Mouse (Mus musculus) splenic B cell, adult 2 months (primary cell): Measurements from ENCODE around the gene Fcamr.
A peak's percentile ranks its signal among the peaks of the same experiment; 100 is the strongest.

Experiments used
- DNase-seq: peaks from one replicate; pipeline ENCODE4 v3.0.0-alpha.2; 2011; ENCODE audit warnings: low read depth, low spot score
- H3K27me3 ChIP-seq: 2 replicates; pipeline ENCODE4 v1.6.1; 2012; ENCODE audit warnings: mild to moderate bottlenecking, low read length, moderate library complexity, mixed read lengths; ENCODE audit not compliant: control insufficient read depth, poor library complexity, insufficient read depth, severe bottlenecking
- H3K36me3 ChIP-seq: 2 replicates; pipeline ENCODE4 v1.6.1; 2012; ENCODE audit warnings: mild to moderate bottlenecking, low read length, moderate library complexity, mixed read lengths; ENCODE audit not compliant: control insufficient read depth, poor library complexity, insufficient read depth, severe bottlenecking

The Fcamr gene

DNA sequence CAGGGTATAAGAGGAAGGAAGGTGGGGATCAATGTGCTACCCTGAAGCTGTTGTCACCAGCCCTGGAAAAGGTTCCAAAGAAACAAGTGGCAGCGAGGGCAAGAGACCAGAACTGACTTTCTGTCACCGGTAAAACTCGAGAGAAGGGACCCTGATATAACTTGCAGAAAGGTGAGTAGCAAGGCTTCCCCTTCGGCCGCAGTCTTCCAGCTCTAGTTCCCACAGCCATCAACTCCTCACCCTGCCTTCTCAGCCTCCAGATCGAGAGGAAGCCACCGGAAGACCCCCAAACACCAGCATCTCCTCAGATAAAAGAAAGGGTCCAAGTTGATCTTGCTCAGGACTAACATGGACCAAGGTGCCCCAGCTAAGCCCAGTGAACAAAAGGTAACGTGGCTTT is at the start of gene Fcamr:
Gene Fcamr, plus strand, starts transcription at position 301 of the 400 bp plus-strand sequence.
- Histone ChIP-seq H3K36me3 (no peaks in the 10 kb centered on the region), H3K27me3 (no peaks in the 10 kb centered on the region)
- DNase-seq, result no peak

DNA sequence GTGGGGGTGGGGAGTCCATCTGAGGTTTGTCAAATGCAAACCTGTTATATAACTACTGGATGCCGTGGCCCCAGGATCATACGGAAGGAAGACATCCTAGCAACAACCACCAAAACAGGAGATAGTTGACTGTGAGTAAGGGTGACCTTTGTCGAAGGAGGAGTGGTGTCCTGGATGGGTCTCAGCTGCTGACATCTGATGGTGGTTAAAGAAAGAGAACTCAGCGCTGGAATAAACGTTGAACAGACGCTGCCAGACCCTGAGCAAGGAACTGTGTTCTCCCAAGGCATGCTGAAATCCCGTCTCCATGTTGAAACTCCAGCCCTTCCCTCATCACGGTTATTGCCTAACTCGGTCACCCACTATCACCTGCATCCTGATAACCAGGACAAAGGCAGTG is 41.0 kb upstream of the Fcamr start:
- DNase-seq, result no peak
- Histone ChIP-seq H3K36me3 (no peaks in the 10 kb centered on the region), H3K27me3 (no peaks in the 10 kb centered on the region)

DNA sequence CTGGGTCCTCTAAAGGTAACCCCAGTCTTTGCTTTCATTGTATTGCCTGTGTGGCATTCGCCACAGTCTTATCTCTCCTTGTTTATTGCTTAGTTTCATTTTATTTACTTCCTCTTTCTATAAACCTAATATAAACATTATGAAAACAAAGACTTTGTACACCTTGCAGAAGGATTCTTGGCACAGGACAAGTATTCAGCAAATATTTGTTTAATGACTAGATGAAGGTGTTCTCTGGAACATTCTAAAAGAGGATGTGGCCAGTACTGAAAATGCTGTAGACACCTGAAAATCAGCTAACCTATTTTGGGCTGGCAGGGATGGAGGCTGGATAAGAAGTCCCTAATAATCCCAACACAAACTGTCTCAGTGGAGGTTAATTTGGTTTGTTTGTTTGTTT is 39.1 kb upstream of the Fcamr start:
- Histone ChIP-seq H3K27me3 (no peaks in the 10 kb centered on the region), H3K36me3 (no peaks in the 10 kb centered on the region)
- DNase-seq, result no peak

DNA sequence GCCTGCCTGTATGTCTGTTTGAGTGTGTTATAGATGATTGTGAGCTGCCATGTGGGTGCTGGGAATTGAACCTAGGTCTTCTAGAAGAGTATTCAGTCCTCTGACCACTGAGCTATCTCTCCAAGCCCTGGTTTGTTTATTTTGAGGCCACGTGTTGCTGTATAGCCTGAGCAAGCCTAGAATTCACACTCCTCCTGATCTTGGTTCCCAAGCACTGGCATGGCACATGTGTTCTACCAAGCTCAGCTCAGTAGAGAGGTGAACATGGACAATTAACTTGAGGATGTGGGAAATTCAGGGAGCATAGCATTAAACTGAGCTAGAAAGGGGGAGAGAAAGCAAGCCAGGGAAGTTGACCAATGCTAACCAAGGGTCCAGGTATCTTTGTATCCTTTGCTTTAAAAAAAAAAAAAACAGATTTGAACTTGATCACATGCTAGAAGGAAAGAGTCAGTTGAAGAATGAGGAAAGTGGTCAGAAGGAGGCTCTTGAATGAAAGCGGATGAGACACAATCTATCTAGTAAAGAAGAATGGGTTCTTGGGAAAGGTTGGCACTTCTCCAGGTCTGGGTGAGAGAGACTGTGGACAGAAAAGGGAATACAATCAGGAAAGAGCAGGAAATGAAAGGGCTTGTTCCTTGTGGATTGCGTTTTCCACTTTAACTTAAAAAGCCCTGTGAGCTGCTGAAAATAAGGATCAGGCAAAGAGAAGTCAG is 38.5 kb upstream of the Fcamr start:
- Histone ChIP-seq H3K36me3 (no peaks in the 10 kb centered on the region), H3K27me3 (no peaks in the 10 kb centered on the region)
- DNase-seq, result no peak

DNA sequence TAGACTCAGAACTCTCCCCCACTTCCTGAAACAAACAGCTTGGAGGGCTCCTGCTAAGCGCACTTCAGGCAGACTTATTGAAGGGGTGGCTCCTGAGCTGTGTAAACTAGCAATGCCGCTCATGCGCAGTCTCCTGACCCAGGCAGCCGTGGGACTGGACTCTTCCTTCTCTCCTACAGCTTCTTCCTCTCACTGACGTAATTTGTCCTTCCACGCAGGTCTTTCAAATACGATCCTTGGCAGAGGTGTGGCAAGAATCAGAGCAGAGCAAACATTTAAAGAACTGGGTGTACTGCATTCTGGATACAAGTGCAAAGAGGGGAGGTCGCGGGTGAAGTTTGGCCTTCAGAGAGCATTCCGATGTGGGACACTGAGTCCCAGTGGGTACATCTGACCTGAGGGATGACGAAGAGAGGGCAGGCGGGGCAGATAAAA is 36.7 kb upstream of the Fcamr start:
- no peaks in the 10 kb centered on the region for H3K36me3 ChIP-seq
- no peak for DNase-seq
- no peaks in the 10 kb centered on the region for H3K27me3 ChIP-seq

DNA sequence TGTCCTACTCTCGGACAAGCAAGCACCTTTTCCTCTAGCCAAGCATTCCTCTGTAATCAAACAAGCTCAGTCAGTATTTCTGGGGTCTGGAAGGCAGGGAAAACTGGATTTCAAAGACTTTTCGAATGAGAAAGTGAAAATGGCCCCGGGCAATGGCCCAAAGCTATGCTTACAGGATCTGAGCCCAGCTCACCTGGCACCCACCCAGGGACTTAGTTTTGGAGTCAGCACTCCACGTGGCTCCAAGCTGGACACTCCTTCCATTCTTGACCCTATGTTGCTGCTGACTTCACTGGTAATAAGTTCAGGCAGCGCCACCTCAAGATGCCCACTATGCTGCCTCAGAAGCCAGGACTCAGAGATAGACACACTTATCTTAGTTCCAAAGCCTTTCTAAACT is 33.6 kb upstream of the Fcamr start:
- Histone ChIP-seq H3K27me3 (no peaks in the 10 kb centered on the region), H3K36me3 (no peaks in the 10 kb centered on the region)
- no peak for DNase-seq

DNA sequence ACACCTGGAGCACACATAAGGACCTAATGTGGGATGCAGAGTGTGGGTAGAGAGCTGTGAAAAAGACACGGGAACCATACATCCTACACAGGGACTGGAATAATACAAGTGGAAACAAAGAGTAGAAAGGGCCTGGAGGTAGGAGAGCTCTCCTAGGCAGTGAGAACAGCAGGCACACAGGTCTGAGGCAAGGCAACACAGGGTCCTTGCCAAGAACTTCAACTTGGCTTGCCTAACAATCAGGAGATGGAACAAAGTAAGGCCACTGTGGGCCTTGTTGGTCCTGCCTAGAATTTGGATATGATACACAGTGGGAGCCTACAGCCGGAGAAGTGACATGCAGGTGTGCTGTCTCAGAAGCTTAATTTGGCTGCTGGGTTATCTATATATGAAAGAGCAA is 30.8 kb upstream of the Fcamr start:
- Histone ChIP-seq H3K27me3 (no peaks in the 10 kb centered on the region), H3K36me3 (no peaks in the 10 kb centered on the region)
- DNase-seq, result no peak

DNA sequence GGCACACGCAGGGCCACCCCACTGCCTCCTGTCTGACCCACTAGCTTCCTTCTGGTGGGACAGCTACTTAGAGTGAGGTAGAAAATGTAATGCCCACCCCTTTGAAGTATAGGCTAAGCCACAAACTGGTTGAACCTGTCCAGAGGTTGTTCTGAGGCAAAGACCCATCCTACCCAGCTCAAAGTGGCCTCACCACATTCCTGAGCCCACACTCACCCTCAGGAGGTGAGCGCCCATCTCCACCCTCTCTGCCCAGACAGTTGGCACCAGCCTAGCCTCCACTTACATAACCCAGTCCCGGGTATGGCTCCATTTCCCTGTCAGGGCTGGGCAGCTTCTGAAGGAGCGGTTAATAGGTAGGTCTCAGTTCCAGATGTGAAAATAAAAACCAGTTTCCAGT is 30.2 kb upstream of the Fcamr start:
- no peak for DNase-seq
- Histone ChIP-seq H3K36me3 (no peaks in the 10 kb centered on the region), H3K27me3 (no peaks in the 10 kb centered on the region)

DNA sequence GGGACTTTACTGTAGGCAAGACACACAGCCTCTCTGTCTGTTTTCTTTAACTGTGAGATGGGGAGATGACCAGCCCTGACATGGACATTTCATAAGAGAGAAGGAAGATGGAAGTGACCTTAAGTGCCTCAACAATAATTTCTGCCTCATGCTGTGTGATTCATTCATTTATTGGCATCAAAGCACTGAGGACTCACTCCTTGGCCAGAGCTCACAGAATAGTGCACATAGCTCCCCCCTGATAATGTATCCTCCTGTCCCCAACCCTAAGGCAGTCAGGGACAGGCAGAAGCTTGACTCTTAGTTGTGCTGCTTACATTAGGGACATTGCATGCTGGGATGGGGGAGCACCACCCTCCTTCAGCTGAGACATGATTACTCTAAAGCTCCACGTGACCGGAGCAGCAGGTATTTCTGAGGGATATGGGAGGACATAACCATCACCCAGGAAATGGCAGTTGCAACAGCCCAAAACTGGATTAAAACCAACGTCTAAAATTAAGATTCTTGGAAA is 29.7 kb upstream of the Fcamr start:
- Histone ChIP-seq H3K27me3 (no peaks in the 10 kb centered on the region), H3K36me3 (no peaks in the 10 kb centered on the region)
- no peak for DNase-seq

DNA sequence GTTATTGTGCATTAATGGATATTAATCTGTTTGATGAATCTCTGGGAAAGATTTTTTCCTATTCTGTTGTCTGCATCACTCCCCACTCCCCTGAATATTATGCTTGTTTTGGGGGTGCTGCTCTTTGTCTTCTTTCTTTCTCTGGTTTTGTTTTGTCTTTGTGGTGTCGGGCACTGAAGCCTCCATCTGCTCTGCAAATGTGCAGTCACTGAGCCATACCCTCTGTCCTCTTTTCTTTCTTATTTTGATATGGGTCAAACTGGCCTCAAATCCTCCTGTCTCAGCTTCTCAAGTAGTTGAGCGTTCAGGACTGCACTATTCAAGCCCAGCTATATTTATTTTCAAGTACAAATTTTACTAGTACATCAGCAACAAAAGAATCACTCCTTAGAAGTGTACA is 25.5 kb upstream of the Fcamr start:
- Histone ChIP-seq H3K36me3 (no peaks in the 10 kb centered on the region), H3K27me3 (no peaks in the 10 kb centered on the region)
- no peak for DNase-seq

DNA sequence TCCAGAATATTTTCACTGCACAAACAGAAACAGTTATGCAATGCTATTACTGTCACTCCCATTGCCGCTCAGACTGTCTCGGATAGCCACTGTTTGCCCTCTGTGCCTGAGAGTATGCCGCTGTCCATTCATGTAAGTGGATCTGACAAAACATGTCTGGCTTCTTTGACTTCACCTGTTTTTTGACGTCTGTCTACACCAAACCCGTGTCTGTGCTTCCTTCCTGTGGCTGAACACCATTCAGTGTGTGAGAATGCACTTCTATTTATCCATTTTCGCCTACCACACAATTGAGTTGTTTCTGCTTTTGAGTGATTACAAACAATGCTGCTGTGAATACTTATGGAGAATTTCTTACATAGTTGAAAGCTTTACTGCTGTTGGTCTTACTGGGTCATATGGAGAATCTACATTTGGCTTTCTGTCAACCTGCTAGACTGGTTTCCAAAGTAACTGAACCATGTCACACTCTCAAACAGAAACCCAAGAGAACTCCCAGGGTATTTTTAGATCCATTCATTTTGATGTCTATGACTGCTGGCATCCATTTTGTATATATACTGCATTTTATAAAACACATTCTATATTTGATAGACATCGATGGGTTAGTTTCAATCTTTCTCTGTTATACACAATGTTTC is 24.9 kb upstream of the Fcamr start:
- H3K27me3 ChIP-seq, result no peaks in the 10 kb centered on the region
- peak; percentile 44 for DNase-seq
- no peaks in the 10 kb centered on the region for H3K36me3 ChIP-seq

DNA sequence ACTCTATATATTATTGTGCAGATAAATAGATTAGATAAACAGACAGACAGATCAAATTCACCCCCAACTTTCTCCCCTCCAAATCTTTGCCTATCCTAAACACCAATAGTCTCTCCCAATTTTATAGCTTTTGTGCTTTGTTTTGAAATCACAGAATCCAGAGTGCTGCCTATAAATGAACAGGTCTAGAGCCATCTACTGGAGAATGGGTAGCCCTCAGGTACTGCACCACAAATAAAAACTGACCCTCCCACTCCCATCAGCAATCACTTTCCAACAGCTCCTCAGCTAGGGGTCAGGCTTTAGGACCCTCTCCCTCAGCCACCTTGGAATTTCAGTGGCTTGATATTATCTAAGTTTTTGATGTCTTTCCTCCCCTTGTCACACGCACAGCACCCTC is 24.1 kb upstream of the Fcamr start:
- peak; percentile 16 for DNase-seq

DNA sequence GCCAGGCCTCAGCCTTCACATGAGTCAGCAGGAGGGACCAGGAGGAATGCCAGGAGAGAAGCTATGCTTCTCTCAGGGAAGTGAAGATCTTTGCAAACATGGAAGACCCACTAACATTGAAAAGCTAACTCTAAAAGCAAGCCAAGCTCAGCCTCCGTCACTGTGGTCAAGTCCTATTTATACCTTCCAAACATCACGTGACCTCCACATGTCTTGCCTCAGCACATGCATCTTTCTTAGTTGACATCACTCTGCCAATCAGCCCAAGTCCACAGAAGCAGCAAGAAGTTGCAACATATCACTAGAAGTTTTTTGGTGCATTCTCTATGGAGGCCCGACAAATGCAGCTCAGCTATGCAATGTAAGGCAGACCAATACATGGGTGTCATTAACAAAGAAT is 20.8 kb upstream of the Fcamr start:
- DNase-seq, result no peak
- Histone ChIP-seq H3K27me3 (no peaks in the 10 kb centered on the region), H3K36me3 (no peaks in the 10 kb centered on the region)

More for the DNA sequence above, 24.1 kb upstream of the Fcamr start:
- Histone ChIP-seq H3K36me3 (no peaks in the 10 kb centered on the region), H3K27me3 (no peaks in the 10 kb centered on the region)

DNA sequence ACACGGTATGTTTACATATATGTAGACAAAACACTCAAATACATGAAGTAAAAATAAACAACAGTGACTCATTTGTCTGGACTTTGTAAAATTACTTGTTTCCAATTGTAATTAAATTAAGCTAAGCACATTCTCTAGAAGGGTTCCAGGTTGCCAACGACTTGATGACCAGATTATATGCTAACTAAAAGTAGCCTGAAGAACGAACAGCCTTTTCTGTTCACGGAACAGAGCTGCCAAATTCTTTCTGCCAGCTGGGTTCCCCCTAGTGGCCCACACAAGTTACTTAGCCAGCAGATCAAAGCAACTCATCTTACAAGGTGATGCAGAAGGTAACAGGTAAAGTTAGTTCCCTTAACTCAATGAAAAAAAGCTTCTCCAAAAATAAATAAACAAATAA is 16.6 kb upstream of the Fcamr start:
- DNase-seq, result peak; percentile 67
- H3K27me3 ChIP-seq, result no peaks in the 10 kb centered on the region
- no peaks in the 10 kb centered on the region for H3K36me3 ChIP-seq

DNA sequence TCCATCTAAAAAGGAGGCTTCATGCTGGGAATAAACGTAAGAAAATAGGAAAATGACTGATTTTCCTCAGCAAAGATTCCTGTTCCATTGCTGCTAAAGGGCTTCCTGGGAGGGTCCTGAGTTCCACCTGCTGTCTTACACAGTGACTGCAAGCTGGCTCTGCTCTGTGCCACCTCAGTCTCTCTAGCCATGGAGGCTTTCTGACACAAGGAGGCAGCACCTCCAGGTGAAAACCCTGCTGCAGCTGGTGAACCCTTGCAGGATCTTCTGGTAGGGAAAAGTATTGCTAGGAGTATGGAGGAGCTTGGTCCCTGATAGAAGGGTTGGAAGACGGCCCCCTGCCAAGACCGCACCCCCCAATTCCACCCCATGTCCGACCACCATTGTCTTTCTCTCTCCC is 13.7 kb upstream of the Fcamr start:
- Histone ChIP-seq H3K36me3 (no peaks in the 10 kb centered on the region), H3K27me3 (no peaks in the 10 kb centered on the region)
- peak; percentile 48 for DNase-seq
